Mouse (Mus musculus) heart, postnatal 0 days (tissue): ENCODE measurements around the gene Frmpd1. TPM values are rescaled to one million over a fixed set of nuclear protein-coding genes. Genes with fewer than 3 reads are reported as not detected.

ENCODE experiments used
- ATAC-seq: fragments of 200-750 bp; cut with Nextera tagmentation; 2 replicates; pipeline ENCODE4 v1.8.0; 2017; ENCODE audit warnings: low read depth, moderate number of reproducible peaks, moderate library complexity; ENCODE audit not compliant: insufficient read depth
- DNase-seq: peaks from one replicate; pipeline ENCODE4 v3.0.0-alpha.2; 2016; ENCODE audit warnings: low spot score
- H3K27ac ChIP-seq: fragments of 300-500 bp; sonication (generic); 2 replicates; pipeline ENCODE4 v1.5.1; 2014; ENCODE audit warnings: low read depth, mild to moderate bottlenecking
- H3K27me3 ChIP-seq: fragments of 300-500 bp; sonication (generic); 2 replicates; pipeline ENCODE4 v1.6.1; 2014; ENCODE audit warnings: low read length, mixed read lengths; ENCODE audit not compliant: control insufficient read depth, insufficient read depth
- H3K36me3 ChIP-seq: fragments of 300-500 bp; sonication (generic); replicated peaks from 2 replicates; pipeline ENCODE4 v1.6.1; 2014; ENCODE audit warnings: low read length, mixed read lengths; ENCODE audit not compliant: control insufficient read depth, insufficient read depth
- H3K4me1 ChIP-seq: fragments of 300-500 bp; sonication (generic); 2 replicates; pipeline ENCODE4 v1.6.1; 2014; ENCODE audit warnings: antibody characterized with exemption; ENCODE audit not compliant: control insufficient read depth, insufficient read depth
- H3K4me2 ChIP-seq: fragments of 300-500 bp; sonication (generic); 2 replicates; pipeline ENCODE4 v1.6.1; 2014; ENCODE audit warnings: low read depth, mild to moderate bottlenecking, low read length, moderate library complexity
- H3K4me3 ChIP-seq: fragments of 300-500 bp; sonication (generic); 2 replicates; pipeline ENCODE4 v1.5.1; 2014; ENCODE audit warnings: low read depth, low read length
- H3K9ac ChIP-seq: fragments of 300-500 bp; sonication (generic); replicated peaks from 2 replicates; pipeline ENCODE4 v1.6.1; 2014; ENCODE audit warnings: low read depth, low read length, mixed read lengths
- H3K9me3 ChIP-seq: fragments of 300-500 bp; sonication (generic); replicated peaks from 2 replicates; pipeline ENCODE4 v1.6.1; 2016; ENCODE audit warnings: low read length; ENCODE audit not compliant: control insufficient read depth
- CTCF ChIP-seq: IDR thresholded peaks from 2 replicates; pipeline ENCODE4 v1.5.1; 2016; ENCODE audit warnings: antibody characterized with exemption, control low read depth, low read depth
- EP300 ChIP-seq: IDR thresholded peaks from 2 replicates; pipeline ENCODE4 v1.6.1; 2016; ENCODE audit warnings: antibody characterized with exemption, low read depth
- WGBS: fragments of 180-500 bp; shearing (Covaris S2); extraction: QIAGEN DNeasy Blood & Tissue Kit; methylation state at CpG from one replicate; pipeline ENCODE4 v1.1.7; 2014; 5-methylcytosine and 5-hydroxymethylcytosine counted together
- polyA plus RNA-seq: library from polyadenylated mRNA; unstranded; fragments of >200 nt; fragmentation: Nextera tagmentation; extraction: Ambion mirVana; gene quantifications from 2 replicates; pipeline ENCODE4 v1.2.1, GENCODE M21; 2015
- total RNA-seq: library from RNA; depleted of rRNA; stranded (reverse); fragments of >200 nt; gene quantifications from 2 replicates; pipeline ENCODE4 v1.2.3, GENCODE M21; 2014; ENCODE audit warnings: low replicate concordance

Frmpd1 gene
- total and polyA plus RNA-seq, 2 experiments from 2014 or later: 0.90 to 4.4 TPM

- Histone ChIP-seq H3K9ac (no peak overlapping the region), H3K27me3 (no peaks in the 10 kb centered on the region), H3K4me3 (no peak overlapping the region), H3K9me3 (no peaks in the 10 kb centered on the region), H3K4me2 (no peak overlapping the region), H3K27ac (no peak overlapping the region), H3K36me3 (no peaks in the 10 kb centered on the region), H3K4me1 (no peaks in the 10 kb centered on the region)
- no peak for TF ChIP-seq CTCF
- TF ChIP-seq EP300: no peak
- no peak for ATAC-seq
- WGBS: 83% methylated on average over 12 of the region's 12 CpGs
- no peak for DNase-seq
Observed at GRCm38 (mm10) chr4:45208832-45209363, 24.2 kb downstream of the Frmpd1 start.

- Histone ChIP-seq H3K36me3 (no peaks in the 10 kb centered on the region), H3K27ac (no peak overlapping the region), H3K9ac (no peak overlapping the region), H3K4me1 (no peaks in the 10 kb centered on the region), H3K27me3 (no peaks in the 10 kb centered on the region), H3K4me2 (no peak overlapping the region), H3K9me3 (no peaks in the 10 kb centered on the region), H3K4me3 (no peak overlapping the region)
- no peak for TF ChIP-seq CTCF
- no peak for TF ChIP-seq EP300
- WGBS: 46% methylated on average over 11 of the region's 11 CpGs
- ATAC-seq (no peak), DNase-seq (no peak)
Observed at GRCm38 (mm10) chr4:45212342-45213063, 27.8 kb downstream of the Frmpd1 start.

GRCm38 (mm10) chr4:45219946-45220345, 35.3 kb downstream of the Frmpd1 start:
- TF ChIP-seq EP300: no peak
- no peak for TF ChIP-seq CTCF
- Histone ChIP-seq H3K27ac (no peak overlapping the region), H3K4me2 (no peak overlapping the region), H3K27me3 (no peaks in the 10 kb centered on the region), H3K4me3 (no peak overlapping the region), H3K9me3 (no peaks in the 10 kb centered on the region), H3K36me3 (no peaks in the 10 kb centered on the region), H3K4me1 (no peaks in the 10 kb centered on the region), H3K9ac (no peak overlapping the region)
- no peak for ATAC-seq
- 85% methylated on average over 8 of the region's 8 CpGs for WGBS
- no peak for DNase-seq

- Histone ChIP-seq H3K9me3 (no peaks in the 10 kb centered on the region), H3K27me3 (no peaks in the 10 kb centered on the region), H3K27ac (no peak overlapping the region), H3K9ac (no peak overlapping the region), H3K36me3 (no peaks in the 10 kb centered on the region), H3K4me2 (no peak overlapping the region), H3K4me3 (no peak overlapping the region), H3K4me1 (no peaks in the 10 kb centered on the region)
- DNase-seq (no peak), ATAC-seq (no peak)
- TF ChIP-seq EP300: no peak
- no peak for TF ChIP-seq CTCF
- WGBS: 91% methylated on average over 2 of the region's 2 CpGs
Observed at GRCm38 (mm10) chr4:45222395-45222794, 37.7 kb downstream of the Frmpd1 start.

GRCm38 (mm10) chr4:45230263-45230662, 45.6 kb downstream of the Frmpd1 start:
- ATAC-seq: no peak
- 74% methylated on average over 5 of the region's 5 CpGs for WGBS
- Histone ChIP-seq H3K36me3 (no peaks in the 10 kb centered on the region), H3K4me3 (no peak overlapping the region), H3K9ac (no peak overlapping the region), H3K4me2 (no peak overlapping the region), H3K27ac (no peak overlapping the region), H3K4me1 (no peaks in the 10 kb centered on the region), H3K9me3 (no peaks in the 10 kb centered on the region), H3K27me3 (no peaks in the 10 kb centered on the region)
- no peak for TF ChIP-seq EP300
- TF ChIP-seq CTCF: no peak
- no peak for DNase-seq

- Histone ChIP-seq H3K4me2 (no peak overlapping the region), H3K9me3 (no peaks in the 10 kb centered on the region), H3K9ac (no peak overlapping the region), H3K36me3 (no peaks in the 10 kb centered on the region), H3K27me3 (no peaks in the 10 kb centered on the region), H3K27ac (no peak overlapping the region), H3K4me3 (no peak overlapping the region), H3K4me1 (no peaks in the 10 kb centered on the region)
- no peak for ATAC-seq
- TF ChIP-seq EP300 (no peak), CTCF (no peak)
- 87% methylated on average over 5 of the region's 5 CpGs for WGBS
- no peak for DNase-seq
Observed at GRCm38 (mm10) chr4:45238260-45238659, 53.6 kb downstream of the Frmpd1 start.
